Mouse (Mus musculus) bone marrow, adult 2 months (tissue): ENCODE measurements around the gene Ttc38.

Experiments
- CTCF ChIP-seq: fragments of 200-500 bp; IDR thresholded peaks from 2 replicates; pipeline ENCODE4 v1.5.1; 2011; ENCODE audit warnings: low read length, control low read depth; ENCODE audit not compliant: control insufficient read depth, insufficient read depth
- POLR2A ChIP-seq: fragments of 200-500 bp; IDR thresholded peaks from 2 replicates; pipeline ENCODE4 v1.6.1; 2011; ENCODE audit warnings: low read depth, mild to moderate bottlenecking, control low read depth, low read length, borderline replicate concordance; ENCODE audit not compliant: control insufficient read depth

GRCm38 (mm10) chr15:85831954-85832590 lies at the start of gene Ttc38:
- no peak for TF ChIP-seq CTCF
- TF ChIP-seq POLR2A = peak; percentile 69; the same call in 1 of the 2 replicates
